24 mouse cellular contexts compared by ENCODE assay signal in genomic region chr4:75115346-75115745, GRCm38 (mm10).
DNase-seq lines count a peak whose midpoint lies in the region; ATAC-seq and TF ChIP-seq lines count a peak whose summit lies in the region.
"Had no signal": no experiment of that assay in that cellular context is flagged by ENCODE, and none has a peak within 500 bp of the region (broad histone marks: within the 10 kb centered on the region; RNA-seq: fewer than 3 reads in every experiment).

No protein-coding gene starts in this region.

- TF ChIP-seq CTCF in stomach, postnatal 0 days (IDR thresholded peaks at IDR 0.05; ENCODE audit: low read depth): no peak

- no peak for TF ChIP-seq EP300 in stomach, postnatal 0 days (optimal IDR thresholded peaks at IDR 0.05)

- peak; percentile 5 for DNase-seq in embryo, embryonic 10.5 days (ENCODE audit: low spot score)
- DNase-seq in embryo, embryonic 10 days (ENCODE audit: low spot score): no peak
- peak; percentile 8 for DNase-seq in hindbrain, embryonic 11.5 days (ENCODE audit: low spot score)
- DNase-seq in neural tube, embryonic 11.5 days (ENCODE audit: low spot score): peak; percentile 9
- no peak for DNase-seq in neural tube, embryonic 10.5 days (ENCODE audit: extremely low spot score, low spot score)
- DNase-seq in mesoderm, embryonic 11.5 days (ENCODE audit: low read depth, low spot score): peak; percentile 16
- DNase-seq in stomach, postnatal 0 days (ENCODE audit: low spot score): no peak
- DNase-seq: adrenal gland, adult 8-10 months; adrenal gland, postnatal 25 days; cerebellum, adult 18-20 months; cerebellum, adult 9-10 months; cerebellum, postnatal 14 days; forebrain, postnatal 0 days; gastrocnemius, adult 2 months; gastrocnemius, postnatal 14 days; heart, adult 11 months had no signal

- no peak overlapping the region for H3K4me3 ChIP-seq in hindbrain, embryonic 11.5 days (ENCODE audit: low read depth, low read length)
- no peak overlapping the region for H3K4me3 ChIP-seq in hindbrain, embryonic 13.5 days
- no peak overlapping the region for H3K4me3 ChIP-seq in neural tube, embryonic 11.5 days (ENCODE audit: low read depth, low read length)
- H3K4me3 ChIP-seq in stomach, postnatal 0 days (ENCODE audit: low read depth, low read length): no peak overlapping the region
- H3K4me3 ChIP-seq: embryonic facial prominence, embryonic 15.5 days; gastrocnemius, adult 2 months had no signal

- H3K27me3 ChIP-seq in hindbrain, embryonic 11.5 days (ENCODE audit: control insufficient read depth, insufficient read depth, low read length): no peaks in the 10 kb centered on the region
- no peaks in the 10 kb centered on the region for H3K27me3 ChIP-seq in hindbrain, embryonic 13.5 days
- H3K27me3 ChIP-seq in neural tube, embryonic 11.5 days (ENCODE audit: control insufficient read depth, insufficient read depth, low read length): no peaks in the 10 kb centered on the region
- H3K27me3 ChIP-seq in stomach, postnatal 0 days (ENCODE audit: control insufficient read depth, insufficient read depth, low read length): no peaks in the 10 kb centered on the region
- H3K27me3 ChIP-seq: embryonic facial prominence, embryonic 15.5 days had no signal

- ATAC-seq in hindbrain, embryonic 11.5 days (ENCODE audit: low FRiP score): peak; percentile 51
- no peak for ATAC-seq in hindbrain, embryonic 13.5 days (ENCODE audit: low FRiP score)
- ATAC-seq in neural tube, embryonic 11.5 days (ENCODE audit: insufficient read depth, low FRiP score, low TSS enrichment): peak; percentile 64; the same call in 1 of the 2 replicates
- no peak for ATAC-seq in stomach, postnatal 0 days (ENCODE audit: low FRiP score, low TSS enrichment)
- ATAC-seq: activated CD4-positive, CD25-positive, alpha-beta regulatory T cell, adult 4 months; forebrain, embryonic 14.5 days; forebrain, postnatal 0 days; hindbrain, postnatal 0 days; inflammation-experienced regulatory T-cells, adult 6 months had no signal

- no peak overlapping the region for H3K4me2 ChIP-seq in hindbrain, embryonic 11.5 days (replicated peaks; ENCODE audit: low read depth, low read length)
- H3K4me2 ChIP-seq in hindbrain, embryonic 13.5 days: no peak overlapping the region
- H3K4me2 ChIP-seq in neural tube, embryonic 11.5 days (ENCODE audit: low read depth): no peak overlapping the region
- H3K4me2 ChIP-seq in stomach, postnatal 0 days (replicated peaks; ENCODE audit: low read depth): no peak overlapping the region
- H3K4me2 ChIP-seq: embryonic facial prominence, embryonic 15.5 days; heart, embryonic 11.5 days; hindbrain, embryonic 14.5 days had no signal

- 53% methylated on average over 2 of the region's 3 CpGs for WGBS in hindbrain, embryonic 11.5 days
- 47% methylated on average over 3 of the region's 3 CpGs for WGBS in hindbrain, embryonic 13.5 days
- WGBS in neural tube, embryonic 11.5 days: 45% methylated on average over 3 of the region's 3 CpGs
- 83% methylated on average over 3 of the region's 3 CpGs for WGBS in stomach, postnatal 0 days

- H3K9me3 ChIP-seq in hindbrain, embryonic 11.5 days (ENCODE audit: control insufficient read depth, low read length): no peaks in the 10 kb centered on the region
- H3K9me3 ChIP-seq in hindbrain, embryonic 13.5 days: no peaks in the 10 kb centered on the region
- no peaks in the 10 kb centered on the region for H3K9me3 ChIP-seq in neural tube, embryonic 11.5 days (ENCODE audit: control insufficient read depth, low read length)
- H3K9me3 ChIP-seq in stomach, postnatal 0 days (ENCODE audit: control insufficient read depth, low read length): no peaks in the 10 kb centered on the region
- H3K9me3 ChIP-seq: embryonic facial prominence, embryonic 15.5 days had no signal

- no peaks in the 10 kb centered on the region for H3K4me1 ChIP-seq in hindbrain, embryonic 11.5 days (replicated peaks; ENCODE audit: control insufficient read depth, insufficient read depth, low read length)
- no peaks in the 10 kb centered on the region for H3K4me1 ChIP-seq in hindbrain, embryonic 13.5 days (replicated peaks)
- no peaks in the 10 kb centered on the region for H3K4me1 ChIP-seq in neural tube, embryonic 11.5 days (ENCODE audit: control insufficient read depth, insufficient read depth, low read length)
- H3K4me1 ChIP-seq in stomach, postnatal 0 days (replicated peaks; ENCODE audit: control insufficient read depth, insufficient read depth): no peaks in the 10 kb centered on the region
- H3K4me1 ChIP-seq: embryonic facial prominence, embryonic 15.5 days had no signal

- H3K9ac ChIP-seq in hindbrain, embryonic 11.5 days (ENCODE audit: low read depth, low read length): no peak overlapping the region
- no peak overlapping the region for H3K9ac ChIP-seq in hindbrain, embryonic 13.5 days
- H3K9ac ChIP-seq in neural tube, embryonic 11.5 days (ENCODE audit: low read length): no peak overlapping the region
- H3K9ac ChIP-seq in stomach, postnatal 0 days (ENCODE audit: low read length): no peak overlapping the region
- H3K9ac ChIP-seq: embryonic facial prominence, embryonic 15.5 days; forebrain, postnatal 0 days; hindbrain, embryonic 14.5 days had no signal

- H3K36me3 ChIP-seq in hindbrain, embryonic 11.5 days (ENCODE audit: control insufficient read depth, insufficient read depth, low read length): no peaks in the 10 kb centered on the region
- H3K36me3 ChIP-seq in hindbrain, embryonic 13.5 days: no peaks in the 10 kb centered on the region
- no peaks in the 10 kb centered on the region for H3K36me3 ChIP-seq in neural tube, embryonic 11.5 days (ENCODE audit: control insufficient read depth, insufficient read depth, low read length)
- no peaks in the 10 kb centered on the region for H3K36me3 ChIP-seq in stomach, postnatal 0 days (ENCODE audit: control insufficient read depth, insufficient read depth, low read length)
- H3K36me3 ChIP-seq: embryonic facial prominence, embryonic 15.5 days had no signal

- H3K27ac ChIP-seq in hindbrain, embryonic 11.5 days (ENCODE audit: low read depth, low read length): no peak overlapping the region
- no peak overlapping the region for H3K27ac ChIP-seq in hindbrain, embryonic 13.5 days
- no peak overlapping the region for H3K27ac ChIP-seq in neural tube, embryonic 11.5 days (ENCODE audit: low read depth, low read length)
- no peak overlapping the region for H3K27ac ChIP-seq in stomach, postnatal 0 days (replicated peaks)
- H3K27ac ChIP-seq: embryonic facial prominence, embryonic 15.5 days; gastrocnemius, adult 2 months; hindbrain, embryonic 14.5 days; hindbrain, postnatal 0 days had no signal

Comparison
In these comparisons a context has a peak if more than half of its experiments do, and no peak if none do; other contexts are left out.
1. DNase-seq: peak in embryo, embryonic 10.5 days (single experiment), hindbrain, embryonic 11.5 days (single experiment), neural tube, embryonic 11.5 days (single experiment) and mesoderm, embryonic 11.5 days (single experiment); none in embryo, embryonic 10 days (single experiment), neural tube, embryonic 10.5 days (single experiment) and stomach, postnatal 0 days (single experiment).
2. ATAC-seq: peak in hindbrain, embryonic 11.5 days (single experiment) and neural tube, embryonic 11.5 days (single experiment); none in hindbrain, embryonic 13.5 days (single experiment) and stomach, postnatal 0 days (single experiment).